Mouse (Mus musculus) B cell, adult 62 days (primary cell): ENCODE measurements around the gene Npat. TPM values are rescaled to one million over a fixed set of nuclear protein-coding genes. Genes with fewer than 3 reads are reported as not detected.

Experiments
- total RNA-seq: library from RNA; stranded (reverse); gene quantifications from 4 replicates; pipeline ENCODE4 v1.2.4, GENCODE M21; 2023

Gene Npat
- total RNA-seq: 19.2 to 25.0 TPM (median 19.9 TPM) in 4 replicates

GRCm38 (mm10) chr9:53536558-53537320 lies at the start of gene Npat, which contains the start of gene Atm:
Npat (plus strand) TSS chr9:53537047.
Atm (minus strand) TSS chr9:53536740.

GRCm38 (mm10) chr9:53609968-53610781 lies 73.3 kb downstream of the Npat start, which contains the start of gene Acat1:
Acat1 (minus strand) TSS chr9:53610382.

Other genes starting within 250 kb of the Npat start
- not detected in 4 replicates for gene Exph5, start 235.4 kb upstream of the Npat start, total RNA-seq
- 0.37 to 0.60 TPM (median 0.54 TPM) in 4 replicates for gene Kdelc2, start 153.0 kb upstream of the Npat start, total RNA-seq
- gene 4930550C14Rik, start 134.7 kb upstream of the Npat start, total RNA-seq: not detected in 4 replicates
- 52.0 to 67.0 TPM (median 60.7 TPM) in 4 replicates for gene Atm, start 307 bp upstream of the Npat start, total RNA-seq
- 18.9 to 24.8 TPM (median 22.7 TPM) in 4 replicates for gene Acat1, start 73.3 kb downstream of the Npat start, total RNA-seq
- gene Cul5, start 133.0 kb downstream of the Npat start, total RNA-seq: 31.7 to 39.7 TPM (median 38.3 TPM) in 4 replicates
- 4.3 to 6.2 TPM (median 4.9 TPM) in 4 replicates for gene Rab39, start 169.2 kb downstream of the Npat start, total RNA-seq
- gene Slc35f2, start 234.5 kb downstream of the Npat start, total RNA-seq: 2.2 to 4.1 TPM (median 3.0 TPM) in 4 replicates